Mouse (Mus musculus): ENCODE results near the gene Ap1m1. TPM values are rescaled to one million over a fixed set of nuclear protein-coding genes. Genes with fewer than 3 reads are reported as not detected.

Gene Ap1m1
- total and polyA plus RNA-seq, 2 experiments = 7.9 to 38.9 TPM

DNA sequence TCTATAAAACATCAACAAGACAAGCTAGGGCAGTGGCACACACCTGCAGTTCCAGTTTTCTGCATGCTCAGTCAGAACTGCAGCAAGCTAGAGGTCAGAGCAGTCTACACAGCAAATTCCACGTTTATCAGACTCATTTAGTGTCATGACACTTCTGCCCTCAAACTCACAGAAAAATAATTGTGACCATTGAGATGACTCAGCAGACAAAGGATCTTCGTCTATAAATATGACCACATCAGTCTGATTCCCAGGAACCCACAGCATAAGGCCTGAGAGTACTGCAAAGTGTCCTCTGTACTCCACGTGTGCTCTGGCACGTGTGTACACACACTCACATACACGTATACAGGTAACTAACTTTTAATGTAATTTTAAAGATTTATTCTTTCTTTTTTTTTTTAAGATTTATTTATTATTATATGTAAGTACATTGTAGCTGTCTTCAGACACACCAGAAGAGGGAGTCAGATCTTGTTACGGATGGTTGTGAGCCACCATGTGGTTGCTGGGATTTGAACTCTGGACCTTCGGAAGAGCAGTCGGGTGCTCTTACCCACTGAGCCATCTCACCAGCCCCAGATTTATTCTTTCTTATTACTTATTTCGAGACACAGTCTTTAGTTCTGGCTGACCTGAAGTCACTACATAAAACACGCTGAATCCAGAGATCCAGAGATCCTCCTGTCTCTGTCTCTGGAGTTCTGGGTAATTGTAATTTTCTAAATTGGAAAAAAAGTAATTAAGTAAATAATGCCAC lies 20.9 kb upstream of the Ap1m1 start:
- TF ChIP-seq POLR2A (IDR thresholded peaks at IDR 0.05; ENCODE audit: extremely low read depth, insufficient read depth, low read length) (no peak), CTCF (IDR thresholded peaks at IDR 0.05; ENCODE audit: low read depth, low read length) (no peak)
- H3K4me1 ChIP-seq (ENCODE audit: control insufficient read depth, insufficient read depth, low read length) = peaks cover 8% of the 10 kb centered on the region
- no peaks in the 10 kb centered on the region for H3K79me2 ChIP-seq (ENCODE audit: control insufficient read depth, insufficient read depth, low read length)
- DNase-seq (ENCODE audit: extremely low read depth, low read depth, low spot score) = no peak
- H3K4me3 ChIP-seq (ENCODE audit: insufficient read depth, low read depth, low read length) = no peak overlapping the region
- WGBS = 69% methylated on average over 10 of the region's 10 CpGs
- no peak overlapping the region for H3K27ac ChIP-seq (replicated peaks; ENCODE audit: insufficient read depth, low read depth, low read length)
- H3K27me3 ChIP-seq (ENCODE audit: control insufficient read depth, insufficient read depth, low read length) = no peaks in the 10 kb centered on the region
- H3K36me3 ChIP-seq (ENCODE audit: control insufficient read depth, insufficient read depth, low read length) = peaks cover under 1% of the 10 kb centered on the region; the same call in 1 of the 2 replicates
- H3K9ac ChIP-seq (ENCODE audit: low read depth, low read length) = no peak overlapping the region

DNA sequence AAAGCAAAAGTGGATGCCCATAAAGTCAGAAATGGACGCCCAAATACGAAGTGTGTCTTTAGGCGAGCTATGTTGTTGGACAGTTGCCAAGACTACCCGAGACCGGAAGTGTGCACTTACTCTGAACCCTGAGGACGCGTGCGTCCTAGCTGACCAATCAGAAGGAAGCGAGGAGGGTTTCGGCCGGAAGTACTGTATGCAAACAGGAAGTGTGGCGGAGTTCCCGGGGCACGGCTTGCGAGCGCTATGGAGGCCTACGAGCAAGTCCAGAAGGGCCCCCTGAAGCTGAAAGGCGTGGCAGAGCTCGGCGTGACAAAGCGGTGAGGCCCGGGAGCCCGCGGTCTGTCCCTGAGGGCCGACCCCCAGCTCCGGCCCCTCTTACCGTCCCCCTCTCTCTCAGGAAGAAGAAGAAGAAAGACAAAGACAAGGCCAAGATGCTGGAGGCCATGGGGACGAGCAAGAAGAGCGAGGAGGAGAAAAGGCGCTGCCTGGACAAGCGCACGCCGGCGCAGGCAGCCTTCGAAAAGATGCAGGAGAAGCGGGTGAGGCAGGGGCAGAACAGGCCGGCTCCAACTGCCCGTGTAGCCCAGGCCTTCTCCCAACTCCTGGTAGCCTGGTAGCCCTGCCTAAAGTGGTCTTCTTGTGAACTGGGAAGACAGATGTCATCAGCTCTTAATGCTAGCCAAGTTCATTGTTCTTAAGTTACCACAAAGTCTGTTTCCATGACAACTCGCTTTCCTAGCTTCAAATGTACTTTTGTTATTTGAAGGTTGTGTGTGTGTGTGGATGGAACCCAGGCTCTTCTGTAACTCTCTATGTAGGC lies 20.1 kb upstream of the Ap1m1 start, which contains the start of gene Fam32a:
Gene Fam32a (plus strand): TSS at position 190 of the 823 bp plus-strand sequence.
- Histone ChIP-seq H3K79me2 (ENCODE audit: control insufficient read depth, insufficient read depth, low read length) (no peaks in the 10 kb centered on the region), H3K4me1 (ENCODE audit: control insufficient read depth, insufficient read depth, low read length) (peaks cover 8% of the 10 kb centered on the region), H3K4me3 (ENCODE audit: insufficient read depth, low read depth, low read length) (peak within 1 kb of the TSS; percentile 96), H3K9ac (ENCODE audit: low read depth, low read length) (peak within 1 kb of the TSS; percentile 86), H3K27ac (replicated peaks; ENCODE audit: insufficient read depth, low read depth, low read length) (peak within 1 kb of the TSS; percentile 66), H3K36me3 (ENCODE audit: control insufficient read depth, insufficient read depth, low read length) (peaks cover 4% of the 10 kb centered on the region; the same call in 1 of the 2 replicates), H3K27me3 (ENCODE audit: control insufficient read depth, insufficient read depth, low read length) (no peaks in the 10 kb centered on the region)
- TF ChIP-seq CTCF (IDR thresholded peaks at IDR 0.05; ENCODE audit: low read depth, low read length) (no peak), POLR2A (IDR thresholded peaks at IDR 0.05; ENCODE audit: extremely low read depth, insufficient read depth, low read length) (peak; percentile 66)
- peak; percentile 91 for DNase-seq (ENCODE audit: extremely low read depth, low read depth, low spot score)
- WGBS = 11% methylated on average over 39 of the region's 39 CpGs

DNA sequence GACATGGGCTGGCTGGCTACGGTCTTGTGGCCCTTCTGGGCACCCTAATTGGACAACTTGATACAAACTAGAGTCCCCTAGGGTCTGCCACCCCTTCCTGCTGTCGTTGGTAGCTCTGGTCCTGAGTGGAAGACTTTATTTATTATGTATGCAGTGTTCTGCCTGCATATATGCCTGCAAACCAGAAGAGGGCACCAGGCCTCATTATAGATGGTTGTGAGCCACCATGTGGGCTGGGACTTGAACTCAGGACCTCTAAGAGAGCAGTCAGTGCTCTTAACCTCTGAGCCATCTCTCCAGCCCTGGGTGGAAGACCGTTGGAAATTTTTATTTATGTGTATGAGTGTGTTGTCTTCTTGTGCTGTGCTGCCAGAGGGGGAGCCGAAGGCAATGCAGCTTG lies 19.1 kb upstream of the Ap1m1 start:
- peaks cover 8% of the 10 kb centered on the region for H3K4me1 ChIP-seq (ENCODE audit: control insufficient read depth, insufficient read depth, low read length)
- 49% methylated on average over 4 of the region's 4 CpGs for WGBS
- H3K27ac ChIP-seq (replicated peaks; ENCODE audit: insufficient read depth, low read depth, low read length) = no peak overlapping the region; the same call in 1 of the 2 replicates
- peak overlapping the region; percentile 15 for H3K9ac ChIP-seq (ENCODE audit: low read depth, low read length)
- H3K4me3 ChIP-seq (ENCODE audit: insufficient read depth, low read depth, low read length) = no peak overlapping the region
- no peaks in the 10 kb centered on the region for H3K79me2 ChIP-seq (ENCODE audit: control insufficient read depth, insufficient read depth, low read length)
- peaks cover 4% of the 10 kb centered on the region; the same call in 1 of the 2 replicates for H3K36me3 ChIP-seq (ENCODE audit: control insufficient read depth, insufficient read depth, low read length)
- DNase-seq (ENCODE audit: extremely low read depth, low read depth, low spot score) = peak; percentile 43
- TF ChIP-seq CTCF (IDR thresholded peaks at IDR 0.05; ENCODE audit: low read depth, low read length) = no peak; the same call in 1 of the 2 replicates
- no peak for TF ChIP-seq POLR2A (IDR thresholded peaks at IDR 0.05; ENCODE audit: extremely low read depth, insufficient read depth, low read length)
- no peaks in the 10 kb centered on the region for H3K27me3 ChIP-seq (ENCODE audit: control insufficient read depth, insufficient read depth, low read length)

DNA sequence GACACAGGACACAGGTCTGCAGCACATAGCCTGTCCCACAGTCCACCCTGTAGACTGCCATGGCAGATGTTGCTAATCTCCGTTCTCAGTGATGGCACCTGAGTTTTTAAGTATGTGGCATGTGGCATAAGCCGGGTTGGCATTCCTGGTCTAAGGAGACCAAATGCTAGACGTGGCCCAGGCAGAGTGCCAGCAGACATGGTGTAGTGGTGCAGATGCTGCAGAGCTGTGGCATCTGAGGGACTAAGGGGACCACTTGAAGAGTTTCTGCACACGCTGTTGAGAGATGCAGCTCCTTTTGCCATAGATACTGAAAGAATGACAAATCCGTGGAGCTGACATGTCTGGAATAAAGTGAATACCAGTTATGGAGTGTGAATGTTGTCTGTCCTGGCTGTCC lies 17.2 kb upstream of the Ap1m1 start:
- DNase-seq (ENCODE audit: extremely low read depth, low read depth, low spot score) = peak; percentile 71
- no peaks in the 10 kb centered on the region for H3K27me3 ChIP-seq (ENCODE audit: control insufficient read depth, insufficient read depth, low read length)
- no peak overlapping the region for H3K4me3 ChIP-seq (ENCODE audit: insufficient read depth, low read depth, low read length)
- no peak overlapping the region for H3K27ac ChIP-seq (replicated peaks; ENCODE audit: insufficient read depth, low read depth, low read length)
- H3K79me2 ChIP-seq (ENCODE audit: control insufficient read depth, insufficient read depth, low read length) = no peaks in the 10 kb centered on the region
- 33% methylated on average over 5 of the region's 5 CpGs for WGBS
- TF ChIP-seq CTCF (IDR thresholded peaks at IDR 0.05; ENCODE audit: low read depth, low read length) (no peak), POLR2A (IDR thresholded peaks at IDR 0.05; ENCODE audit: extremely low read depth, insufficient read depth, low read length) (no peak)
- peaks cover 3% of the 10 kb centered on the region; the same call in 1 of the 2 replicates for H3K4me1 ChIP-seq (ENCODE audit: control insufficient read depth, insufficient read depth, low read length)
- H3K9ac ChIP-seq (ENCODE audit: low read depth, low read length) = no peak overlapping the region
- peaks cover 4% of the 10 kb centered on the region; the same call in 1 of the 2 replicates for H3K36me3 ChIP-seq (ENCODE audit: control insufficient read depth, insufficient read depth, low read length)

DNA sequence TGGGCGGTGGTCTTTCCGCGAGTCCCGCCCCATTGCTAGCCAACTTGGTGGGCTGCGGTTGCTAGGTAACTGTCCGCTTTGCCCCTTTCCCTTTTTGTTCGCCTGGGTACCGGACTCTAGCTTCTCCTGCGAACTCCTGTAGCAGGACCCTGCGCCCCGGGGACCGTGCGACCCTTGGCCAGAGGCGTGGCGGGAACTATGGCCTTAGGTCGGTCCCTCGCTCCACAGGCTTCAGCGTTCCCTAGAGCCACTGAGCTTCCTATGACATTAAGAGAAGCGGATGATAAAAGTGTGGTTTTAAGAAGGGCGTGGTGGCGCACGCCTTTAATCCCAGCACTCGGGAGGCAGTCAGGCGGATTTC lies 565 bp downstream of the Ap1m1 start:
- 3% methylated on average over 24 of the region's 24 CpGs for WGBS
- Histone ChIP-seq H3K27ac (replicated peaks; ENCODE audit: insufficient read depth, low read depth, low read length) (peak overlapping the region; percentile 68), H3K36me3 (ENCODE audit: control insufficient read depth, insufficient read depth, low read length) (no peaks in the 10 kb centered on the region), H3K27me3 (ENCODE audit: control insufficient read depth, insufficient read depth, low read length) (no peaks in the 10 kb centered on the region), H3K4me3 (ENCODE audit: insufficient read depth, low read depth, low read length) (peak overlapping the region; percentile 69), H3K79me2 (ENCODE audit: control insufficient read depth, insufficient read depth, low read length) (peaks cover 12% of the 10 kb centered on the region; the same call in 1 of the 2 replicates), H3K9ac (ENCODE audit: low read depth, low read length) (peak overlapping the region; percentile 73), H3K4me1 (ENCODE audit: control insufficient read depth, insufficient read depth, low read length) (peaks cover 14% of the 10 kb centered on the region)
- TF ChIP-seq POLR2A (IDR thresholded peaks at IDR 0.05; ENCODE audit: extremely low read depth, insufficient read depth, low read length) = no peak
- no peak for TF ChIP-seq CTCF (IDR thresholded peaks at IDR 0.05; ENCODE audit: low read depth, low read length)
- no peak for DNase-seq (ENCODE audit: extremely low read depth, low read depth, low spot score)

Data from liver, adult 2 months (tissue).